Mouse (Mus musculus) embryonic facial prominence, embryonic 11.5 days (tissue): ENCODE measurements around the gene Esf1. TPM values are rescaled to one million over a fixed set of nuclear protein-coding genes. Genes with fewer than 3 reads are reported as not detected.
"Not testable (repeated sequence)": the region's sequence is repeated elsewhere in the genome, so short reads cannot be mapped to it uniquely, and the experiment has no call there.

ENCODE experiments used
- ATAC-seq: fragments of 200-750 bp; cut with Nextera tagmentation; replicated peaks from 2 replicates; pipeline ENCODE4 v1.8.0; 2017; ENCODE audit warnings: low read depth; ENCODE audit not compliant: insufficient number of reproducible peaks, low FRiP score, low TSS enrichment
- DNase-seq: peaks from one replicate; pipeline ENCODE4 v3.0.0-alpha.2; 2015; ENCODE audit warnings: low spot score
- H3K27ac ChIP-seq: fragments of 300-500 bp; sonication (generic); replicated peaks from 2 replicates; pipeline ENCODE4 v1.5.1; 2014; ENCODE audit warnings: mild to moderate bottlenecking, low read depth, low read length, control low read depth
- H3K27me3 ChIP-seq: fragments of 300-500 bp; sonication (generic); 2 replicates; pipeline ENCODE4 v1.6.1; 2014; ENCODE audit warnings: mild to moderate bottlenecking, low read length, moderate library complexity, mixed read lengths; ENCODE audit not compliant: control insufficient read depth, insufficient read depth
- H3K36me3 ChIP-seq: fragments of 300-500 bp; sonication (generic); replicated peaks from 2 replicates; pipeline ENCODE4 v1.6.1; 2014; ENCODE audit warnings: low read depth, mild to moderate bottlenecking, low read length, moderate library complexity, mixed read lengths; ENCODE audit not compliant: control insufficient read depth, insufficient read depth
- H3K4me1 ChIP-seq: fragments of 300-500 bp; sonication (generic); 2 replicates; pipeline ENCODE4 v1.6.1; 2014; ENCODE audit warnings: low read length, mixed read lengths; ENCODE audit not compliant: control insufficient read depth, insufficient read depth
- H3K4me2 ChIP-seq: fragments of 300-500 bp; sonication (generic); 2 replicates; pipeline ENCODE4 v1.6.1; 2014; ENCODE audit warnings: low read depth, mild to moderate bottlenecking, control low read depth, low read length, moderate library complexity
- H3K4me3 ChIP-seq: fragments of 300-500 bp; sonication (generic); 2 replicates; pipeline ENCODE4 v1.5.1; 2014; ENCODE audit warnings: low read depth, low read length, control low read depth
- H3K9ac ChIP-seq: fragments of 300-500 bp; sonication (generic); replicated peaks from 2 replicates; pipeline ENCODE4 v1.6.1; 2014; ENCODE audit warnings: mild to moderate bottlenecking, control low read depth, low read length
- H3K9me3 ChIP-seq: fragments of 300-500 bp; sonication (generic); replicated peaks from 2 replicates; pipeline ENCODE4 v1.6.1; 2016; ENCODE audit warnings: mild to moderate bottlenecking, low read length, inconsistent platforms, mixed read lengths; ENCODE audit not compliant: control insufficient read depth
- WGBS: fragments of 180-500 bp; shearing (Covaris S2); extraction: QIAGEN DNeasy Blood & Tissue Kit; methylation state at CpG from one replicate; pipeline ENCODE4 v1.1.7; 2014; 5-methylcytosine and 5-hydroxymethylcytosine counted together
- polyA plus RNA-seq: library from polyadenylated mRNA; unstranded; fragments of >200 nt; fragmentation: Nextera tagmentation; extraction: Ambion mirVana; gene quantifications from 2 replicates; pipeline ENCODE4 v1.2.1, GENCODE M21; 2014

Gene Esf1
- polyA plus RNA-seq, 1 experiment from 2014 or later, result 29.0 TPM

DNA sequence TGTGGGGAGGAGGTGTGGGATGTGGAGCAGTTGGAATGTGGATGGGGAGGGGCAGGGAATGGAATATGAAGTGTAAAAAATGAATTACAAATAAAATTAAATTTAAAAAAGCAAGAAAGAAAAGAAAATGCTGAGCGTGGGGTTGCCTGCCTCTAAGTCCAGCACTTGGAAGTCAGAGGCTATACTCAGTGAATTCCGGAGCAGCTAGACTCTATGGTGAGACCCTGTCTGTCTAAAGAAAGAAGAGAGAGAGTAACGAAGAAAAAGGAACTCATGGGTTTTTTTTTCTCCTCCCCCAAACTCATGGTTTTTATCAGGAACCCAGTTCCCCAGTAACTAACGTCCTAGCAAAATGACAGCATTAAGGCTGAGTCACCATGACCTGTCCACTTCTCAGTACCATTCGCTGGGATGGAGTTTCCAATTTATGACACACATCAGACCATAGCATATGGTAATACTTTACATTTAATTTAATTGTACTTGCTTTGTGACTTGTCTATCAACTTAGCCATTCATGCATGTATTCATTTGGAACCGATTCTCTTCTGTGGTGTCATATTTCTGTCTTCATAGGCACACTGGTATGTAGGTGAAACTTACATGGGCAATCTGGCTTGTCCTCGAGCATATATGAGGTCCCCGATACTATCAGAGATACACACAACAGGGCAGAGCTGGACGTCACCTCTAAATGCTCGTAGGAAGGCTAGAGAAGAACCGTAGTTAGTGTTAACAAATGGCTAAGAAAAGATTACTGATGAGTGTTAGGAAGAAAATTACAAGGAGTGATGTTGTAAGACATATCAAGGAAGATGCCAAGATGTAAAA is 89.4 kb downstream of the Esf1 start:
- no peaks in the 10 kb centered on the region for H3K27me3 ChIP-seq
- no peak overlapping the region for H3K9ac ChIP-seq
- no peaks in the 10 kb centered on the region for H3K9me3 ChIP-seq
- WGBS, result 74% methylated on average over 11 of the region's 11 CpGs
- H3K36me3 ChIP-seq, result no peaks in the 10 kb centered on the region
- no peak overlapping the region for H3K27ac ChIP-seq
- H3K4me1 ChIP-seq, result no peaks in the 10 kb centered on the region
- H3K4me2 ChIP-seq, result no peak overlapping the region
- ATAC-seq, result 0 out of 2 replicates have a peak, but pooled peaks have one; percentile 23
- peak; percentile 13 for DNase-seq
- H3K4me3 ChIP-seq, result no peak overlapping the region

DNA sequence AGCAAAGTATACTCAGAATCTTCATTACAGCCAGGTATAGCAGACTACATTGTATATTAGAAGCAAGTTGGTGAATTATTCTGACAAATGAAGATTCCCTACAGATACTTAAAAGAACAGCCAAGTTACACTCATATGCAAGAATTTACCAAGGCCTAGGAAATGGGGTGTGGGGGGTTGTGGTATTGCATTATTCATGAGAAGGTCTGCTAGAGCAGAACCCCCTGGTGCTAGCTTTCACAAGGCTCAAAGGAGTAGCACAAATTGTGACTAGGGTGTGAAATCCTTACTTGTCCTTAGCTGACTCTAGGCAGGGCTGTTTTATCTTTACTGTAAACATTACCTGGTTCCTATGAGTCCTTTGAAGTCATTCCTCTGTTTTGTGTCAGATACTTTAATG is 91.1 kb downstream of the Esf1 start:
- not testable (repeated sequence) for H3K9me3 ChIP-seq

DNA sequence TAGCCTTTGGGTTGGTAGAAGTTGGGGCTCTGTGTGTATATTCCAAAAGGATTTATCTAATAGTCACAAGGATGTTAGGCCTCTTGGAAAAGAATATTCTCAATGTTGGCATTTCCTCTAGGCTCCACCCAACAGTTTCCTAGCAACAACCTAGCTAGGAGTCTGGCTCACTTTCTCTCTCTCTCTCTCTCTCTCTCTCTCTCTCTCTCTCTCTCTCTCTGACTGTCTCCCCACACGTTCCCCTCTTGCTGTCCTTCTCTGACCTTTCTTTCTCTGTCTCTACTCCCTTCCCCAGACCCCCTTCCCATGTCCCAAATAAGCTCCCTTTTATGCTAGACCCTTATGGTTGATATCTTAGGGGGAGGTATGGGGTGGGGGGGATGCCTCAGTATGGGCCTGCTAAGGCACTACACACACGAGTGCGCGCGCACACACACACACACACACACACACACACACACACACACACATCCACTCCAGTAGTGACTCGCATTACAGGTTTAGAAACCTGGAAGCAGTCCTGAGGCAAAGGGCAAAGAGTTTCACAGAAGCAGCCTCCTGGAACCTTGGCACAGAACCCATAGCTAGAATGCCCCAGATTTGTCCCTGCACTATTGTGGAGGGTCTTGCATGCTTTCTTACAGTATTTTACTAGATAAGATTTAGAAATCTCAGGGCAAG is 91.6 kb downstream of the Esf1 start:
- WGBS, result 43% methylated on average over 6 of the region's 6 CpGs
- H3K27ac ChIP-seq, result no peak overlapping the region
- DNase-seq (no peak), ATAC-seq (no peak)
- no peaks in the 10 kb centered on the region for H3K27me3 ChIP-seq
- H3K36me3 ChIP-seq, result no peaks in the 10 kb centered on the region
- no peak overlapping the region for H3K4me3 ChIP-seq
- H3K4me2 ChIP-seq, result no peak overlapping the region
- H3K9ac ChIP-seq, result no peak overlapping the region
- no peaks in the 10 kb centered on the region for H3K4me1 ChIP-seq
- H3K9me3 ChIP-seq, result no peaks in the 10 kb centered on the region

More for the DNA sequence above, 91.1 kb downstream of the Esf1 start:
- not testable (repeated sequence) for H3K27ac ChIP-seq, H3K27me3 ChIP-seq, H3K4me3 ChIP-seq, ATAC-seq, H3K4me2 ChIP-seq, DNase-seq, H3K36me3 ChIP-seq, H3K9ac ChIP-seq, H3K4me1 ChIP-seq

DNA sequence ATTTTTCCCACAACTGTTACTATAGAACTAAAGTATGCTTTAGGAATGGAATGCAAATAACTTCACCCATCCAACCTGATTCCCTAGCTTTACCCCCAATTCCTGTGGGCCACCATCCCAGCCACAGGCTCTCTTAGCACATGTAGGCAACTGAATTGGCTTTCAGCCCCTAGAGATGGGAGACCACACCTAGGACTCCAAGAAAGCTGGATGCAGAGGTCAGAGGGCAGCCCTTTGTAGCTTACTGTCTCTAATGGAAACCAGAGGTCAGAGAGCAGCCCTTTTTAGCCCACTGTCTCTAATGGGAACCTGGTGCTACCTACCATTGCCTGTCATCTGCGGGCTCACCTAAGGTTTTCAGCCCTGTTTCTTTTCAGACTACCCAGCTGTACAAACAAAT is 92.9 kb downstream of the Esf1 start:
- no peak overlapping the region for H3K9ac ChIP-seq
- no peaks in the 10 kb centered on the region for H3K36me3 ChIP-seq
- H3K9me3 ChIP-seq, result no peaks in the 10 kb centered on the region
- 7% methylated on average over 1 of the region's 1 CpGs for WGBS
- H3K4me1 ChIP-seq, result no peaks in the 10 kb centered on the region
- H3K4me2 ChIP-seq, result no peak overlapping the region
- DNase-seq (no peak), ATAC-seq (no peak)
- H3K4me3 ChIP-seq, result no peak overlapping the region
- H3K27ac ChIP-seq, result no peak overlapping the region
- H3K27me3 ChIP-seq, result no peaks in the 10 kb centered on the region

GRCm38 (mm10) chr2:140075150-140075549 is 95.2 kb downstream of the Esf1 start:
- Histone ChIP-seq H3K4me2 (no peak overlapping the region), H3K9ac (no peak overlapping the region), H3K9me3 (no peaks in the 10 kb centered on the region), H3K27me3 (no peaks in the 10 kb centered on the region), H3K4me1 (no peaks in the 10 kb centered on the region), H3K4me3 (no peak overlapping the region), H3K27ac (no peak overlapping the region), H3K36me3 (no peaks in the 10 kb centered on the region)
- ATAC-seq (no peak), DNase-seq (no peak)
- 83% methylated on average over 3 of the region's 3 CpGs for WGBS

Other genes with a start within 250 kb of the Esf1 start
- 20.9 and 21.1 TPM in 2 replicates for gene Tasp1, start 103.8 kb downstream of the Esf1 start, polyA plus RNA-seq
- gene Gm17374, start 18.5 kb downstream of the Esf1 start, polyA plus RNA-seq, result not detected in 2 replicates
- 35.8 and 38.5 TPM in 2 replicates for gene Ndufaf5, start 85 bp upstream of the Esf1 start, polyA plus RNA-seq
- gene Sel1l2, start 219.1 kb upstream of the Esf1 start, polyA plus RNA-seq, result not detected in 2 replicates
- 32.3 and 33.8 TPM in 2 replicates for gene Macrod2, start 224.7 kb upstream of the Esf1 start, polyA plus RNA-seq